Mouse (Mus musculus) forebrain, postnatal 0 days (tissue): Measurements from ENCODE around the gene Bcat1. TPM values are rescaled to one million over a fixed set of nuclear protein-coding genes. Genes with fewer than 3 reads are reported as not detected.
A peak's percentile ranks its signal among the peaks of the same experiment; 100 is the strongest.

Experiments
- ATAC-seq: fragments of 200-750 bp; cut with Nextera tagmentation; 2 replicates; pipeline ENCODE4 v1.8.0; 2017; ENCODE audit warnings: mild to moderate bottlenecking, moderate library complexity
- DNase-seq: peaks from one replicate; pipeline ENCODE4 v3.0.0-alpha.2; 2015
- H3K27ac ChIP-seq: fragments of 300-500 bp; sonication (generic); 2 replicates; pipeline ENCODE4 v1.5.1; 2014; ENCODE audit warnings: low read depth, mild to moderate bottlenecking, antibody characterized with exemption, low read length, moderate library complexity, mixed read lengths
- H3K27me3 ChIP-seq: fragments of 300-500 bp; sonication (generic); 2 replicates; pipeline ENCODE4 v1.6.1; 2014; ENCODE audit warnings: mild to moderate bottlenecking, low read length, mixed read lengths; ENCODE audit not compliant: insufficient read depth
- H3K36me3 ChIP-seq: fragments of 300-500 bp; sonication (generic); 2 replicates; pipeline ENCODE4 v1.6.1; 2014; ENCODE audit warnings: mild to moderate bottlenecking, moderate library complexity; ENCODE audit not compliant: insufficient read depth
- H3K4me1 ChIP-seq: fragments of 300-500 bp; sonication (generic); 2 replicates; pipeline ENCODE4 v1.6.1; 2014; ENCODE audit warnings: antibody characterized with exemption; ENCODE audit not compliant: insufficient read depth
- H3K4me2 ChIP-seq: fragments of 300-500 bp; sonication (generic); 2 replicates; pipeline ENCODE4 v1.6.1; 2014; ENCODE audit warnings: low read depth, mild to moderate bottlenecking, moderate library complexity
- H3K4me3 ChIP-seq: fragments of 300-500 bp; sonication (generic); 2 replicates; pipeline ENCODE4 v1.5.1; 2014; ENCODE audit warnings: low read depth, low read length, mixed read lengths
- H3K9ac ChIP-seq: fragments of 300-500 bp; sonication (generic); 2 replicates; pipeline ENCODE4 v1.6.1; 2014; ENCODE audit warnings: mild to moderate bottlenecking
- H3K9me3 ChIP-seq: fragments of 300-500 bp; sonication (generic); 2 replicates; pipeline ENCODE4 v1.6.1; 2016; ENCODE audit warnings: low read length
- CTCF ChIP-seq: sonication (generic); IDR thresholded peaks from 2 replicates; pipeline ENCODE4 v1.5.1; 2016; ENCODE audit warnings: antibody characterized with exemption, control low read depth, low read depth
- WGBS: fragments of 180-500 bp; shearing (Covaris S2); extraction: QIAGEN DNeasy Blood & Tissue Kit; methylation state at CpG from one replicate; pipeline ENCODE4 v1.1.7; 2014; 5-methylcytosine and 5-hydroxymethylcytosine counted together
- polyA plus RNA-seq: library from polyadenylated mRNA; unstranded; fragments of >200 nt; fragmentation: Nextera tagmentation; extraction: Ambion mirVana; gene quantifications from 2 replicates; pipeline ENCODE4 v1.2.1, GENCODE M21; 2015
- total RNA-seq: library from RNA; depleted of rRNA; stranded (reverse); fragments of >200 nt; gene quantifications from 2 replicates; pipeline ENCODE4 v1.2.3, GENCODE M21; 2014

The Bcat1 gene
- total and polyA plus RNA-seq, 2 experiments from 2014 or later = 50.7 to 97.5 TPM

GRCm38 (mm10) chr6:145076286-145076685, 302 bp upstream of the Bcat1 start:
- H3K36me3 ChIP-seq = no peaks in the 10 kb centered on the region
- TF ChIP-seq CTCF = no peak
- DNase-seq (no peak), ATAC-seq (no peak)
- whole genome bisulfite sequencing = 17% methylated on average over 9 of the region's 9 CpGs
- H3K9me3 ChIP-seq = no peaks in the 10 kb centered on the region
- H3K27me3 ChIP-seq = no peaks in the 10 kb centered on the region
- no peaks in the 10 kb centered on the region for H3K4me1 ChIP-seq
- H3K4me3 ChIP-seq = peak overlapping the region; percentile 49
- H3K9ac ChIP-seq = no peak overlapping the region
- H3K4me2 ChIP-seq = peak overlapping the region; percentile 94
- no peak overlapping the region for H3K27ac ChIP-seq

DNA sequence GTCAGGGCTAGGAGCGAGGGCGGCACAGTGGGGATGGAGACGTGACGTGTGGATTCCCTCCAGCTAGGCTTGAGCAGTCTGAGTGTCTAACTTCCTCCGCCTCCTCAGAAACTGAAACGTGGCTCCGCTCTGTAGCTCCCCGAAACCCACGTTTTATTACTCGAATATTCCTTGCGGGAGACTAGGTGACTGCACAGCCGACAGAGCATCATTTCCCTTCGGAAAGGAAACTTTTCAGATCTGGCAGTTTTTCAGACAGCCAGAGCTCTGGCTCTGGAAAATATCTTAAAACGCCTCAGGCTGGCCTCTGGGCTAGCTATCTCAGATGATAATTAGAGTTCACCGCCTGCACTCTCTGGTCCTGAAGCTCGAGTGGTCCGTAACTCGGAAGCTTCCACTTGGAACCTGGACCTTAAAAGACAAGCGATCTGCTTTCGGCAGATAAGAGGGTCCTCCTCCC, 866 bp downstream of the Bcat1 start:
- no peak for TF ChIP-seq CTCF
- WGBS = under 1% methylated on average over 20 of the region's 20 CpGs
- H3K9me3 ChIP-seq = no peaks in the 10 kb centered on the region
- ATAC-seq (peak; percentile 75), DNase-seq (no peak)
- peak overlapping the region; percentile 49 for H3K4me3 ChIP-seq
- H3K9ac ChIP-seq = peak overlapping the region; percentile 46
- peak overlapping the region; percentile 94 for H3K4me2 ChIP-seq
- no peak overlapping the region for H3K27ac ChIP-seq
- H3K36me3 ChIP-seq = no peaks in the 10 kb centered on the region
- H3K4me1 ChIP-seq = no peaks in the 10 kb centered on the region
- H3K27me3 ChIP-seq = no peaks in the 10 kb centered on the region

- Histone ChIP-seq H3K9ac (no peak overlapping the region), H3K4me3 (no peak overlapping the region), H3K27ac (no peak overlapping the region), H3K9me3 (no peaks in the 10 kb centered on the region), H3K27me3 (no peaks in the 10 kb centered on the region), H3K4me1 (no peaks in the 10 kb centered on the region), H3K4me2 (peak overlapping the region; percentile 94), H3K36me3 (no peaks in the 10 kb centered on the region)
- DNase-seq = no peak
- ATAC-seq = no peak
- TF ChIP-seq CTCF = no peak
Measured at GRCm38 (mm10) chr6:145074461-145074860, 1.5 kb downstream of the Bcat1 start.

- Histone ChIP-seq H3K4me2 (no peak overlapping the region), H3K27me3 (no peaks in the 10 kb centered on the region), H3K9ac (no peak overlapping the region), H3K9me3 (no peaks in the 10 kb centered on the region), H3K27ac (no peak overlapping the region), H3K36me3 (no peaks in the 10 kb centered on the region), H3K4me1 (no peaks in the 10 kb centered on the region), H3K4me3 (no peak overlapping the region)
- no peak for TF ChIP-seq CTCF
- DNase-seq = no peak
- 92% methylated on average over 2 of the region's 2 CpGs for WGBS
- ATAC-seq = no peak
Measured at GRCm38 (mm10) chr6:145069921-145070320, 6.1 kb downstream of the Bcat1 start.

DNA sequence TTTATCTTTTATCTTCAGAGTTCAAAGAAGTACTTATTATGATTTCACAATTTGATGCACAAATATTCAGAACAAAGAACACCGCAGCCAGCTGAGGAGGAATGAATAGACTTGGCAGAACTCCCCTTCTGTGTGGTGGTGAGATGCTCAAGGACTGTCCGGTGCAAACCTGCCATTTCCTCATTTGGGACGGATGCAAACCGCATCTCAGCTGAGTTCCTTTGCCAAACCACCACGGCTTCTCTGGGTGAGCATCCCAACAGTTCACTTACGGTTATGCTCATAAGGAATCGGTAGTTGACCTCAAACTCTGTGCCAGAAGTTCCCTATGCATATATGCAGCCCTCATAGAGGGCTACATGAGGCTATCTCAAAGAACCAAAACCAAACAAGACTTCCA, 6.6 kb downstream of the Bcat1 start:
- H3K36me3 ChIP-seq = no peaks in the 10 kb centered on the region
- H3K4me1 ChIP-seq = no peaks in the 10 kb centered on the region
- DNase-seq = no peak
- H3K9ac ChIP-seq = no peak overlapping the region
- no peak for ATAC-seq
- no peak overlapping the region for H3K4me3 ChIP-seq
- 89% methylated on average over 7 of the region's 7 CpGs for WGBS
- no peak overlapping the region for H3K4me2 ChIP-seq
- H3K27me3 ChIP-seq = no peaks in the 10 kb centered on the region
- no peaks in the 10 kb centered on the region for H3K9me3 ChIP-seq
- no peak overlapping the region for H3K27ac ChIP-seq
- no peak for TF ChIP-seq CTCF

- no peaks in the 10 kb centered on the region for H3K36me3 ChIP-seq
- H3K9me3 ChIP-seq = no peaks in the 10 kb centered on the region
- H3K4me2 ChIP-seq = no peak overlapping the region
- H3K27me3 ChIP-seq = no peaks in the 10 kb centered on the region
- no peak for TF ChIP-seq CTCF
- H3K27ac ChIP-seq = no peak overlapping the region
- no peak for ATAC-seq
- H3K4me3 ChIP-seq = no peak overlapping the region
- H3K9ac ChIP-seq = no peak overlapping the region
- H3K4me1 ChIP-seq = no peaks in the 10 kb centered on the region
- WGBS = 90% methylated on average over 8 of the region's 8 CpGs
- no peak for DNase-seq
Measured at GRCm38 (mm10) chr6:145067679-145068078, 8.3 kb downstream of the Bcat1 start.

- WGBS = 94% methylated on average over 6 of the region's 6 CpGs
- Histone ChIP-seq H3K9ac (no peak overlapping the region), H3K4me1 (no peaks in the 10 kb centered on the region), H3K36me3 (no peaks in the 10 kb centered on the region), H3K4me2 (no peak overlapping the region), H3K27me3 (no peaks in the 10 kb centered on the region), H3K9me3 (no peaks in the 10 kb centered on the region), H3K27ac (no peak overlapping the region), H3K4me3 (no peak overlapping the region)
- no peak for TF ChIP-seq CTCF
- ATAC-seq (no peak), DNase-seq (no peak)
Measured at GRCm38 (mm10) chr6:145066416-145066815, 9.6 kb downstream of the Bcat1 start.
